Mouse (Mus musculus) spleen, adult 2 months (tissue): Measurements from ENCODE around the gene Tmsb10.

Source experiments
- CTCF ChIP-seq: fragments of 200-500 bp; IDR thresholded peaks from 2 replicates; pipeline ENCODE4 v1.5.1; 2011; ENCODE audit warnings: mild to moderate bottlenecking, inconsistent platforms; ENCODE audit not compliant: insufficient read depth, insufficient read length, insufficient replicate concordance; ENCODE audit errors: extremely low read depth
- POLR2A ChIP-seq: fragments of 200-500 bp; IDR thresholded peaks from 2 replicates; pipeline ENCODE4 v1.6.1; 2011; ENCODE audit warnings: low read depth, low read length, inconsistent platforms

DNA sequence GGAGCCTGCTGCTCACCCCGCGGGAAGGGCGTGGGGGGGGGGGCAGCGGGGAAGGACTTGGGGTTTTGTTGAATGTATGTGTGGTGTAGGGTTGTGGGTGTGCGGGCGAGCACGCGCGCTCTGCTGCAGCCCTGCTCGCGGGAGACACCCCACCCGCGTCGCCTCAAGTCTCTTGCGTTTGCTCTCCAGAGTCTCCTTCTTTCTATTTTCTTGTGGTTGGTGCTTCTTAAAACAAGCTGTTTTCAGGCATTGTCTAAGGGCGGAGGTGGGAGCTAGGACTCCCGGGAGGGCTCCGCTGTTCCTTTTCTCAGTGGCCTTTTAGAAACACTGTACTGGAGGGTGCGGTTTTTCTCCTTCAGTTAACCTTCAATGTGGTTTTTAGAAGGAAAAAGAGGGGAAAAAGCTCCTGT, at the start of gene Tmsb10:
- TF ChIP-seq POLR2A (no peak), CTCF (no peak)
